Mouse (Mus musculus) cortical plate, adult 2 months (tissue): ENCODE results near the gene Gorasp1.

Source experiments
- CTCF ChIP-seq: fragments of 200-500 bp; IDR thresholded peaks from 2 replicates; pipeline ENCODE4 v1.5.1; 2011; ENCODE audit warnings: mild to moderate bottlenecking, control low read depth, low read length; ENCODE audit not compliant: insufficient read depth; ENCODE audit errors: extremely low read depth
- POLR2A ChIP-seq: fragments of 200-500 bp; IDR thresholded peaks from 2 replicates; pipeline ENCODE4 v1.6.1; 2011; ENCODE audit warnings: mild to moderate bottlenecking, low read length, control low read depth; ENCODE audit not compliant: insufficient read depth; ENCODE audit errors: extremely low read depth

DNA sequence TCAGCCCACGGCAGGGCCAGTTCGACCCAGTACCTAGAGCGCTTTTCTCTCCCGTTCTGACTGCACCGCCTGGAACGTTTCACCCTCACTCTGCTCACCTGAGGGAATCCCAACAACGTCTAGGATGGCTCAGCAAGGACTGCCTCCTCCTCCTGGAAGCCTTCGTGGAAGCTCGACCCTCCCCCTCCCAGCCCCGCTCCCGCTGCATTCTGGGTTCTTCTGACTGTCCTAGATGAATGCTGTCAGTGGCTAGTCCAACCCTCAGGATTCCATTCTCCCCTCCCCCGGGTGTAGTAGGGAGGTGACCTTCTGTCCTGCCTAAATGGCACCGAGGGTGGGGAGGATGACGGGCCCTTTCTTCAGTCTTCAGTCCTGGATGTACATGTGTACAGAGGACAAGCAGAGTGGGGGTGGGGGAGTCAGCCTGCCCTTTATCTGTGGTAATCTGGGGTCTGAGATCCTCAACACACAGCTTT is 47.2 kb upstream of the Gorasp1 start, which contains the start of gene Csrnp1:
- no peak for TF ChIP-seq POLR2A
- no peak for TF ChIP-seq CTCF
